Mouse (Mus musculus) heart, postnatal 10 days (tissue): ENCODE measurements around the gene Gm49359. TPM values are rescaled to one million over a fixed set of nuclear protein-coding genes. Genes with fewer than 3 reads are reported as not detected.
"Not testable (repeated sequence)": the region's sequence is repeated elsewhere in the genome, so short reads cannot be mapped to it uniquely, and the experiment has no call there.

ENCODE experiments used
- DNase-seq, 2 experiments: peaks; one replicate each; pipeline ENCODE4 v3.0.0; 2021
- intact Hi-C: fragments of 180-260 bp; cut with DNase I; formaldehyde crosslinking; loops from one replicate; pipeline ENCODE4 v1.15.1; 2025
- microRNA-seq, 2 experiments: library from miRNA; unstranded; fragments of <30 nt; microRNA quantifications; one replicate each; pipeline ENCODE4 v1.2.0; 2022
- total RNA-seq, 2 experiments: library from RNA; stranded (reverse); gene quantifications; 2 replicates each; pipeline ENCODE4 v1.2.3; 2021

Gene Gm49359
- 10 to 100 TPM in 1 of 2 experiments, 1 to 10 TPM in 1; 8.4 to 11.1 TPM for total RNA-seq

- peak; percentile 93 to 94 for DNase-seq
- intact Hi-C loops: loop anchor here (5.0 kb wide), 1 partner anchor 391 kb away; the partner anchor contains the start of gene Fbp2
Measured at GRCm38 (mm10) chr13:62466424-62467334, at the start of gene Gm49359. TSS of gene Gm49359 (minus strand) at chr13:62466832.

GRCm38 (mm10) chr13:62510641-62511420 is 44.2 kb upstream of the Gm49359 start:
- DNase-seq, intact Hi-C loops: not testable (repeated sequence)

- intact Hi-C loops, DNase-seq: not testable (repeated sequence)
Measured at GRCm38 (mm10) chr13:62472661-62473060, 6.0 kb upstream of the Gm49359 start.

GRCm38 (mm10) chr13:62469947-62470346 is 3.3 kb upstream of the Gm49359 start:
- DNase-seq: peak; percentile 3 to 43
- intact Hi-C loops: loop anchor here (5.0 kb wide), 1 partner anchor 387 kb away; the partner anchor contains the start of gene Fbp2

Small RNAs within 50 kb of the gene (microRNA-seq; reads per million reads assigned to microRNA genes)
- gene Gm22256: 0 to 0.47 reads per million in 2 experiments

Other genes starting within 250 kb of the Gm49359 start
- 1 to 10 TPM in 1 of 2 experiments, under 1 TPM in 1; 0.53 to 1.4 TPM for gene Gm3604, start 83.7 kb downstream of the Gm49359 start, total RNA-seq
- under 1 TPM in 1 of 2 experiments, not detected in 1; 0.74 TPM for gene Zfp935, start 91.7 kb upstream of the Gm49359 start, total RNA-seq
- gene Zfp934, start 104.4 kb upstream of the Gm49359 start, total RNA-seq: 1 to 10 TPM; 5.8 to 6.6 TPM
- gene 6720489N17Rik, start 157.3 kb upstream of the Gm49359 start, total RNA-seq: 1 to 10 TPM; 1.4 to 2.4 TPM